Mouse (Mus musculus): ENCODE data around the gene Afap1. TPM values are rescaled to one million over a fixed set of nuclear protein-coding genes. Genes with fewer than 3 reads are reported as not detected.

Afap1 gene
- polyA plus RNA-seq, 1 experiment from 2014 or later, result 18.8 TPM

GRCm38 (mm10) chr5:35989986-35990735, 97.0 kb downstream of the Afap1 start:
- DNase-seq (ENCODE audit: low spot score), result no peak
- Histone ChIP-seq H3K9me3 (ENCODE audit: control insufficient read depth, low read length) (no peaks in the 10 kb centered on the region), H3K9ac (ENCODE audit: low read length) (no peak overlapping the region), H3K36me3 (ENCODE audit: control insufficient read depth, insufficient read depth, low read length) (peaks cover 72% of the 10 kb centered on the region), H3K4me1 (replicated peaks; ENCODE audit: control insufficient read depth, insufficient read depth, low read length) (no peaks in the 10 kb centered on the region; the same call in 1 of the 2 replicates), H3K27ac (ENCODE audit: low read depth) (no peak overlapping the region), H3K4me2 (ENCODE audit: low read length) (no peak overlapping the region), H3K4me3 (ENCODE audit: low read depth, low read length) (no peak overlapping the region), H3K27me3 (replicated peaks; ENCODE audit: control insufficient read depth, insufficient read depth, low read length) (no peaks in the 10 kb centered on the region)
- no peak for ATAC-seq (replicated peaks; ENCODE audit: low FRiP score, low TSS enrichment, low read depth)
- WGBS, result 83% methylated on average over 11 of the region's 11 CpGs

GRCm38 (mm10) chr5:36003797-36004196, 110.7 kb downstream of the Afap1 start:
- no peak for ATAC-seq (replicated peaks; ENCODE audit: low FRiP score, low TSS enrichment, low read depth)
- no peak overlapping the region for H3K9ac ChIP-seq (ENCODE audit: low read length)
- WGBS, result 86% methylated on average over 10 of the region's 10 CpGs

GRCm38 (mm10) chr5:36006106-36006505, 113.0 kb downstream of the Afap1 start:
- Histone ChIP-seq H3K4me3 (ENCODE audit: low read depth, low read length) (no peak overlapping the region), H3K9me3 (ENCODE audit: control insufficient read depth, low read length) (no peaks in the 10 kb centered on the region), H3K27ac (ENCODE audit: low read depth) (no peak overlapping the region), H3K4me1 (replicated peaks; ENCODE audit: control insufficient read depth, insufficient read depth, low read length) (no peaks in the 10 kb centered on the region), H3K9ac (ENCODE audit: low read length) (no peak overlapping the region), H3K4me2 (ENCODE audit: low read length) (no peak overlapping the region), H3K36me3 (ENCODE audit: control insufficient read depth, insufficient read depth, low read length) (peaks cover 17% of the 10 kb centered on the region), H3K27me3 (replicated peaks; ENCODE audit: control insufficient read depth, insufficient read depth, low read length) (no peaks in the 10 kb centered on the region)
- no peak for ATAC-seq (replicated peaks; ENCODE audit: low FRiP score, low TSS enrichment, low read depth)
- no peak for DNase-seq (ENCODE audit: low spot score)
- 72% methylated on average over 8 of the region's 8 CpGs for WGBS

More at GRCm38 (mm10) chr5:36003797-36004196, 110.7 kb downstream of the Afap1 start:
- Histone ChIP-seq H3K4me1 (replicated peaks; ENCODE audit: control insufficient read depth, insufficient read depth, low read length) (no peaks in the 10 kb centered on the region), H3K27ac (ENCODE audit: low read depth) (no peak overlapping the region), H3K4me2 (ENCODE audit: low read length) (no peak overlapping the region), H3K9me3 (ENCODE audit: control insufficient read depth, low read length) (no peaks in the 10 kb centered on the region), H3K4me3 (ENCODE audit: low read depth, low read length) (no peak overlapping the region), H3K36me3 (ENCODE audit: control insufficient read depth, insufficient read depth, low read length) (peaks cover 40% of the 10 kb centered on the region), H3K27me3 (replicated peaks; ENCODE audit: control insufficient read depth, insufficient read depth, low read length) (no peaks in the 10 kb centered on the region)
- DNase-seq (ENCODE audit: low spot score), result no peak

GRCm38 (mm10) chr5:36006586-36006985, 113.5 kb downstream of the Afap1 start:
- 65% methylated on average over 5 of the region's 5 CpGs for WGBS
- Histone ChIP-seq H3K4me1 (replicated peaks; ENCODE audit: control insufficient read depth, insufficient read depth, low read length) (no peaks in the 10 kb centered on the region), H3K27ac (ENCODE audit: low read depth) (no peak overlapping the region), H3K4me2 (ENCODE audit: low read length) (no peak overlapping the region), H3K9me3 (ENCODE audit: control insufficient read depth, low read length) (no peaks in the 10 kb centered on the region), H3K36me3 (ENCODE audit: control insufficient read depth, insufficient read depth, low read length) (peaks cover 13% of the 10 kb centered on the region), H3K27me3 (replicated peaks; ENCODE audit: control insufficient read depth, insufficient read depth, low read length) (no peaks in the 10 kb centered on the region), H3K9ac (ENCODE audit: low read length) (no peak overlapping the region), H3K4me3 (ENCODE audit: low read depth, low read length) (no peak overlapping the region)
- ATAC-seq (replicated peaks; ENCODE audit: low FRiP score, low TSS enrichment, low read depth) (no peak), DNase-seq (ENCODE audit: low spot score) (no peak)

- Histone ChIP-seq H3K27ac (ENCODE audit: low read depth) (no peak overlapping the region), H3K4me3 (ENCODE audit: low read depth, low read length) (no peak overlapping the region), H3K4me1 (replicated peaks; ENCODE audit: control insufficient read depth, insufficient read depth, low read length) (no peaks in the 10 kb centered on the region), H3K36me3 (ENCODE audit: control insufficient read depth, insufficient read depth, low read length) (peaks cover 6% of the 10 kb centered on the region; the same call in 1 of the 2 replicates), H3K9me3 (ENCODE audit: control insufficient read depth, low read length) (no peaks in the 10 kb centered on the region), H3K9ac (ENCODE audit: low read length) (no peak overlapping the region), H3K27me3 (replicated peaks; ENCODE audit: control insufficient read depth, insufficient read depth, low read length) (no peaks in the 10 kb centered on the region), H3K4me2 (ENCODE audit: low read length) (no peak overlapping the region)
- ATAC-seq (replicated peaks; ENCODE audit: low FRiP score, low TSS enrichment, low read depth), result no peak
- DNase-seq (ENCODE audit: low spot score), result no peak
- 85% methylated on average over 10 of the region's 10 CpGs for WGBS
These were observed 114.5 kb downstream of the Afap1 start for GRCm38 (mm10) chr5:36007649-36008048.

- Histone ChIP-seq H3K9ac (ENCODE audit: low read length) (no peak overlapping the region), H3K36me3 (ENCODE audit: control insufficient read depth, insufficient read depth, low read length) (no peaks in the 10 kb centered on the region), H3K9me3 (ENCODE audit: control insufficient read depth, low read length) (no peaks in the 10 kb centered on the region), H3K4me3 (ENCODE audit: low read depth, low read length) (no peak overlapping the region), H3K27ac (ENCODE audit: low read depth) (no peak overlapping the region), H3K27me3 (replicated peaks; ENCODE audit: control insufficient read depth, insufficient read depth, low read length) (no peaks in the 10 kb centered on the region), H3K4me2 (ENCODE audit: low read length) (no peak overlapping the region), H3K4me1 (replicated peaks; ENCODE audit: control insufficient read depth, insufficient read depth, low read length) (no peaks in the 10 kb centered on the region)
- DNase-seq (ENCODE audit: low spot score) (no peak), ATAC-seq (replicated peaks; ENCODE audit: low FRiP score, low TSS enrichment, low read depth) (no peak)
- WGBS, result 84% methylated on average over 4 of the region's 4 CpGs
These were observed 116.3 kb downstream of the Afap1 start for GRCm38 (mm10) chr5:36009405-36009804.

- Histone ChIP-seq H3K4me1 (replicated peaks; ENCODE audit: control insufficient read depth, insufficient read depth, low read length) (no peaks in the 10 kb centered on the region), H3K4me3 (ENCODE audit: low read depth, low read length) (no peak overlapping the region), H3K27me3 (replicated peaks; ENCODE audit: control insufficient read depth, insufficient read depth, low read length) (no peaks in the 10 kb centered on the region), H3K36me3 (ENCODE audit: control insufficient read depth, insufficient read depth, low read length) (0 out of 2 replicates have a peak, but pooled peaks cover 2% of the 10 kb centered on the region), H3K9ac (ENCODE audit: low read length) (no peak overlapping the region), H3K27ac (ENCODE audit: low read depth) (no peak overlapping the region), H3K9me3 (ENCODE audit: control insufficient read depth, low read length) (no peaks in the 10 kb centered on the region), H3K4me2 (ENCODE audit: low read length) (no peak overlapping the region)
- ATAC-seq (replicated peaks; ENCODE audit: low FRiP score, low TSS enrichment, low read depth) (no peak), DNase-seq (ENCODE audit: low spot score) (no peak)
- 91% methylated on average over 3 of the region's 3 CpGs for WGBS
These were observed 125.2 kb downstream of the Afap1 start for GRCm38 (mm10) chr5:36018366-36018765.

GRCm38 (mm10) chr5:36021091-36021490, 128.0 kb downstream of the Afap1 start:
- DNase-seq (ENCODE audit: low spot score) (no peak), ATAC-seq (replicated peaks; ENCODE audit: low FRiP score, low TSS enrichment, low read depth) (no peak)
- Histone ChIP-seq H3K27me3 (replicated peaks; ENCODE audit: control insufficient read depth, insufficient read depth, low read length) (no peaks in the 10 kb centered on the region), H3K27ac (ENCODE audit: low read depth) (no peak overlapping the region), H3K4me3 (ENCODE audit: low read depth, low read length) (no peak overlapping the region), H3K9me3 (ENCODE audit: control insufficient read depth, low read length) (no peaks in the 10 kb centered on the region), H3K9ac (ENCODE audit: low read length) (no peak overlapping the region), H3K4me2 (ENCODE audit: low read length) (no peak overlapping the region), H3K4me1 (replicated peaks; ENCODE audit: control insufficient read depth, insufficient read depth, low read length) (no peaks in the 10 kb centered on the region), H3K36me3 (ENCODE audit: control insufficient read depth, insufficient read depth, low read length) (0 out of 2 replicates have a peak, but pooled peaks cover 7% of the 10 kb centered on the region)
- WGBS, result 78% methylated on average over 3 of the region's 3 CpGs

GRCm38 (mm10) chr5:36022361-36022760, 129.2 kb downstream of the Afap1 start:
- H3K4me2 ChIP-seq (ENCODE audit: low read length), result no peak overlapping the region
- H3K4me1 ChIP-seq (replicated peaks; ENCODE audit: control insufficient read depth, insufficient read depth, low read length), result peaks cover under 1% of the 10 kb centered on the region; the same call in 1 of the 2 replicates
- H3K27me3 ChIP-seq (replicated peaks; ENCODE audit: control insufficient read depth, insufficient read depth, low read length), result no peaks in the 10 kb centered on the region
- H3K4me3 ChIP-seq (ENCODE audit: low read depth, low read length), result no peak overlapping the region
- no peaks in the 10 kb centered on the region for H3K9me3 ChIP-seq (ENCODE audit: control insufficient read depth, low read length)
- H3K36me3 ChIP-seq (ENCODE audit: control insufficient read depth, insufficient read depth, low read length), result 0 out of 2 replicates have a peak, but pooled peaks cover 7% of the 10 kb centered on the region
- no peak overlapping the region for H3K27ac ChIP-seq (ENCODE audit: low read depth)
- DNase-seq (ENCODE audit: low spot score) (no peak), ATAC-seq (replicated peaks; ENCODE audit: low FRiP score, low TSS enrichment, low read depth) (no peak)
- WGBS, result 85% methylated on average over 1 of the region's 1 CpGs
- H3K9ac ChIP-seq (ENCODE audit: low read length), result no peak overlapping the region

All from intestine, embryonic 14.5 days (tissue).